23 mouse cellular contexts compared by ENCODE assay signal in the genomic region with DNA sequence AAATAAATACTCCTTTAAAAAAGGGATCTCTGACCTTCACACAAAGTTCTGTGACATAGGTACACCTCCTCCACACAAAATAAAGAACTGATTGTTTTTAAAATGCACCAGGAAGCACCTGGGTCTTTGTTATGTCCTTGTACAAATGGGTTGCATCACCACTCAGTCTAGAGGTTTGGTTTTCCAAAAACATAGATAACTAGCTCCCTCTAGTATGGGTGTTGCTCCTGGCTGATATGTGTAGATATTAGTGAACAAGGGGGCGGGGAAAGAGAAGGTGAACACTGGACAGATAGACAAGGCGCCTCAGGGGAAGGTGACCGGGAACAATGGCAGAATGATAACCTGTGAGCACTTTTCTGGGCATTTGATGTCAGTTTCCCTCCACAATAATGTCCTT. TPM values are rescaled to one million over a fixed set of nuclear protein-coding genes. Genes with fewer than 3 reads are reported as not detected.
DNase-seq lines count a peak whose midpoint lies in the region; ATAC-seq and TF ChIP-seq lines count a peak whose summit lies in the region.
"Had no signal": no experiment of that assay in that cellular context is flagged by ENCODE, and none has a peak within 500 bp of the region (broad histone marks: within the 10 kb centered on the region; RNA-seq: fewer than 3 reads in every experiment).

No protein-coding gene starts in this region.

- no peaks in the 10 kb centered on the region for H3K36me3 ChIP-seq in stomach, embryonic 16.5 days (ENCODE audit: control insufficient read depth, insufficient read depth, low read length)
- no peaks in the 10 kb centered on the region for H3K36me3 ChIP-seq in stomach, postnatal 0 days (ENCODE audit: control insufficient read depth, insufficient read depth, low read length)
- no peaks in the 10 kb centered on the region for H3K36me3 ChIP-seq in liver, embryonic 13.5 days
- H3K36me3 ChIP-seq: embryonic facial prominence, embryonic 10.5 days; G1E; heart, embryonic 15.5 days; hindbrain, embryonic 13.5 days had no signal

- no peak for TF ChIP-seq EP300 in stomach, postnatal 0 days (optimal IDR thresholded peaks at IDR 0.05)

- ATAC-seq in stomach, embryonic 16.5 days (ENCODE audit: insufficient read depth, low FRiP score): no peak
- ATAC-seq in stomach, postnatal 0 days (ENCODE audit: low FRiP score, low TSS enrichment): no peak
- peak; percentile 90 for ATAC-seq in liver, embryonic 13.5 days (ENCODE audit: low read depth)
- ATAC-seq in megakaryocyte-erythroid progenitor cell, adult 5-6 weeks (replicated peaks; ENCODE audit: low FRiP score, low TSS enrichment, poor library complexity, severe bottlenecking): peak; percentile 68
- ATAC-seq: forebrain, embryonic 13.5 days; forebrain, postnatal 0 days; hindbrain, postnatal 0 days; Patski had no signal

- peak overlapping the region; percentile 46; the same call in 1 of the 2 replicates for H3K27ac ChIP-seq in stomach, embryonic 16.5 days (ENCODE audit: low read length)
- H3K27ac ChIP-seq in stomach, postnatal 0 days (replicated peaks): no peak overlapping the region
- no peak overlapping the region for H3K27ac ChIP-seq in liver, embryonic 13.5 days
- H3K27ac ChIP-seq: embryonic facial prominence, embryonic 10.5 days; forebrain, embryonic 13.5 days; heart, embryonic 15.5 days; hindbrain, embryonic 13.5 days; hindbrain, postnatal 0 days had no signal

- TF ChIP-seq CTCF in stomach, postnatal 0 days (IDR thresholded peaks at IDR 0.05; ENCODE audit: low read depth): no peak

- H3K9me3 ChIP-seq in stomach, embryonic 16.5 days (replicated peaks; ENCODE audit: control insufficient read depth, low read length): 0 out of 2 replicates have a peak, but pooled peaks cover 4% of the 10 kb centered on the region
- no peaks in the 10 kb centered on the region for H3K9me3 ChIP-seq in stomach, postnatal 0 days (ENCODE audit: control insufficient read depth, low read length)
- no peaks in the 10 kb centered on the region for H3K9me3 ChIP-seq in liver, embryonic 13.5 days (replicated peaks)
- H3K9me3 ChIP-seq: embryonic facial prominence, embryonic 10.5 days; forebrain, embryonic 13.5 days; G1E; heart, embryonic 15.5 days; hindbrain, embryonic 13.5 days had no signal

- H3K4me3 ChIP-seq in stomach, embryonic 16.5 days (replicated peaks; ENCODE audit: low read length): no peak overlapping the region
- no peak overlapping the region for H3K4me3 ChIP-seq in stomach, postnatal 0 days (ENCODE audit: low read depth, low read length)
- H3K4me3 ChIP-seq in liver, embryonic 13.5 days (replicated peaks): no peak overlapping the region
- H3K4me3 ChIP-seq: embryonic facial prominence, embryonic 10.5 days; forebrain, embryonic 13.5 days; heart, embryonic 15.5 days; hindbrain, embryonic 13.5 days had no signal

- H3K27me3 ChIP-seq in stomach, embryonic 16.5 days (ENCODE audit: control insufficient read depth, insufficient read depth, low read length): no peaks in the 10 kb centered on the region
- H3K27me3 ChIP-seq in stomach, postnatal 0 days (ENCODE audit: control insufficient read depth, insufficient read depth, low read length): no peaks in the 10 kb centered on the region
- peaks cover 26% of the 10 kb centered on the region for H3K27me3 ChIP-seq in liver, embryonic 13.5 days

- H3K4me1 ChIP-seq in stomach, embryonic 16.5 days (ENCODE audit: control insufficient read depth, insufficient read depth, low read length): no peaks in the 10 kb centered on the region
- H3K4me1 ChIP-seq in stomach, postnatal 0 days (replicated peaks; ENCODE audit: control insufficient read depth, insufficient read depth): no peaks in the 10 kb centered on the region
- H3K4me1 ChIP-seq in liver, embryonic 13.5 days (replicated peaks): peaks cover 22% of the 10 kb centered on the region
- H3K4me1 ChIP-seq: embryonic facial prominence, embryonic 10.5 days; forebrain, embryonic 13.5 days; heart, embryonic 15.5 days; hindbrain, embryonic 13.5 days had no signal

- DNase-seq in stomach, postnatal 0 days (ENCODE audit: low spot score): no peak
- DNase-seq in liver, embryonic 13.5 days: no peak
- DNase-seq in heart, adult 9 months (ENCODE audit: low spot score in 2 of 2): no peak
- no peak for DNase-seq in heart, adult 8-10 months (ENCODE audit: low spot score)
- DNase-seq: adrenal gland, adult 2 months; adrenal gland, postnatal 36 days; cerebellum, adult 2 months; cerebellum, postnatal 10 days; forebrain, postnatal 0 days; gastrocnemius, postnatal 25 days; heart, postnatal 14 days had no signal

- H3K4me2 ChIP-seq in stomach, embryonic 16.5 days (ENCODE audit: low read depth, low read length): no peak overlapping the region
- no peak overlapping the region for H3K4me2 ChIP-seq in stomach, postnatal 0 days (replicated peaks; ENCODE audit: low read depth)
- 0 out of 2 replicates have a peak overlapping the region, but pooled peaks have one; percentile 2 for H3K4me2 ChIP-seq in liver, embryonic 13.5 days
- H3K4me2 ChIP-seq: forebrain, embryonic 13.5 days; heart, embryonic 11.5 days; heart, embryonic 15.5 days; hindbrain, embryonic 13.5 days had no signal

- H3K9ac ChIP-seq in stomach, embryonic 16.5 days (ENCODE audit: low read length): no peak overlapping the region
- H3K9ac ChIP-seq in stomach, postnatal 0 days (ENCODE audit: low read length): no peak overlapping the region
- H3K9ac ChIP-seq in liver, embryonic 13.5 days: no peak overlapping the region
- H3K9ac ChIP-seq: forebrain, embryonic 13.5 days; forebrain, postnatal 0 days; heart, embryonic 15.5 days; hindbrain, embryonic 13.5 days had no signal

- 92% methylated on average over 3 of the region's 3 CpGs for WGBS in stomach, embryonic 16.5 days
- 81% methylated on average over 3 of the region's 3 CpGs for WGBS in stomach, postnatal 0 days
- 35% methylated on average over 3 of the region's 3 CpGs for WGBS in liver, embryonic 13.5 days (ENCODE audit: insufficient replicate concordance)

RNA-seq across cellular contexts. Expression of a gene that starts 10.1 kb away (rescaled TPM):
- 48.8 and 50.6 TPM in 2 replicates for polyA plus RNA-seq in stomach, embryonic 16.5 days (2015; fragmentation: Nextera tagmentation; extraction: Ambion mirVana)
- polyA plus RNA-seq in stomach, postnatal 0 days (2015; fragmentation: Nextera tagmentation; extraction: Ambion mirVana): 34.2 and 37.0 TPM in 2 replicates
- 14.6 and 17.7 TPM in 2 replicates for polyA plus RNA-seq in liver, embryonic 13.5 days (2015; fragmentation: Nextera tagmentation; extraction: Ambion mirVana)
- total RNA-seq in megakaryocyte-erythroid progenitor cell, adult 5-6 weeks (2014; fragmentation: Nextera tagmentation): 48.5 and 49.5 TPM in 2 replicates
- 74.2 and 87.3 TPM in 2 replicates for total RNA-seq in megakaryocyte-erythroid progenitor cell, adult 5-6 weeks (2017)
- total RNA-seq in heart, adult 8-10 months (2022): 100 to 1,000 TPM; 361 to 439 (median 426) TPM

RNA-seq across cellular contexts. Expression of a gene that starts 17.9 kb away (rescaled TPM):
- polyA plus RNA-seq in stomach, embryonic 16.5 days (2015; fragmentation: Nextera tagmentation; extraction: Ambion mirVana): 0.06 and 0.09 TPM in 2 replicates
- 0.07 and 0.11 TPM in 2 replicates for polyA plus RNA-seq in stomach, postnatal 0 days (2015; fragmentation: Nextera tagmentation; extraction: Ambion mirVana)
- not detected in 2 replicates for polyA plus RNA-seq in liver, embryonic 13.5 days (2015; fragmentation: Nextera tagmentation; extraction: Ambion mirVana)
- total RNA-seq in megakaryocyte-erythroid progenitor cell, adult 5-6 weeks (2014; fragmentation: Nextera tagmentation): not detected in 2 replicates
- total RNA-seq in megakaryocyte-erythroid progenitor cell, adult 5-6 weeks (2017): 1.2 TPM in 1 of 2 replicates, not detected in the other
- under 1 TPM in 1 of 4 experiments, not detected in 3; 0.06 TPM for total RNA-seq in heart, adult 8-10 months (2022)
- total RNA-seq: gastrocnemius, adult 18-20 months; gastrocnemius, postnatal 25 days; granulocyte monocyte progenitor cell, adult 5-6 weeks; heart, postnatal 14 days had no signal
- polyA plus RNA-seq: G1E had no signal

Comparison
In these comparisons a context has a peak if more than half of its experiments do, and no peak if none do; other contexts are left out.
1. ATAC-seq: peak in liver, embryonic 13.5 days (single experiment) and megakaryocyte-erythroid progenitor cell, adult 5-6 weeks (single experiment); none in stomach, embryonic 16.5 days (single experiment) and stomach, postnatal 0 days (single experiment).